Mouse (Mus musculus): Measurements from ENCODE around the gene Olfr44. TPM values are rescaled to one million over a fixed set of nuclear protein-coding genes. Genes with fewer than 3 reads are reported as not detected.

Gene Olfr44
- not detected in 2 replicates for polyA plus RNA-seq (2012; ENCODE audit: low replicate concordance)

DNA sequence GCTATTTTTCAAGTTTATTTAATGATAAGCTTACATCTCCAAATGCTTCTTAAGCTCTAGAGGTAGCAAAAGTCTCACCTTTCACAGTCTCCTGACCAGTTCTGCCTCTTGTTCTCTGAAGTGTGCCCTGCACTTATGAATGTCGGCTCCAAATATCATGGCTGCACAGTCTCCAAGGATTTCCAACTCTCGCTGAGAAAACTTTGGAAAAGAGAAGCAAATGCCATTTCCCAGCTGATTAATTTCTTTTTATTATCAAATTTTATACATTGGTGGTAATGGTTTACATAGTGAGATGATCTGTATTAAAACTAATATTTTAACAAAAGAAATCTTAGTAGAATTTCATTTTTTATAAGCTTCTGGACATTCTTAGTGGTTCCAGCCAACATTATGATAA lies at the start of gene Olfr44:
Olfr44 (minus strand) TSS at position 101 of the 400 bp plus-strand sequence.

DNA sequence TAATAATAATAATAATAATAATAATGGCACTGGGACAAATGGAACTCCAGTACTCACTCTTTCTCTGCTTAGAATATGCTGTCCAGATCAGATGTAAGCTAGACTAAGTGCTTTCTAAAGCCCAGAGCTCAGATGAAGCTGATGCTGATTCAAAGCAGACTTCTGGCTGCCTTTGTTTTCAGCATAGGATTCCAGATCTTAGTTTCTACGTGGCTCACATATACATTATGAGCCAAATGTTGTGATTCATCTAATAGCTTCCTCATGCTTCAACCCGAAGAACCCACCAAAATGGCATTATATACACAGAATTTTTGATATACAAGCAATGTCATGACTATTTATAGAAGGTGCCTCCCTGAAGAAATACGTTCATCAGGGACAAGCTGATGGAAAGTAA lies 21.7 kb upstream of the Olfr44 start, which contains the start of gene Olfr957:
Olfr957 (minus strand) TSS at position 279 of the 400 bp plus-strand sequence.

DNA sequence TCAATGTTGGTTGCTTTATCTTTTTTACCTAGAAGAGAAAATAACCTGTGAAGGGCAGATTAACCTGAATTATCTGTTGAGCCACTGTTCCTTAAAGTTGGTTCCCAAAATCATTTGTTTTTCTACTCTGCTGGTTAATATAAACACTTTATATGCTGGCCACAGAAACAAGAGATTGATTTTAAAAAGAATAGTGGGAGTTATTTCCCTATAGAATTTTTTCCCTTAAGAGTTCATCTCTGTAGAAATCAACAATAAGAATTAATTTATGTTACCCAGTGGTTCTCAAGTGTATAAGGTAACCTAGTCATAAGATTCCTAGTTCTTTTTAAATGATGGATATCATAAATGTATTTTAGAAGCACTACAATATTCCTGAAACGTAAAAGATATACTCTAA lies 22.0 kb downstream of the Olfr44 start, which contains the start of gene Olfr955:
Olfr955 (minus strand) TSS at position 101 of the 400 bp plus-strand sequence.

DNA sequence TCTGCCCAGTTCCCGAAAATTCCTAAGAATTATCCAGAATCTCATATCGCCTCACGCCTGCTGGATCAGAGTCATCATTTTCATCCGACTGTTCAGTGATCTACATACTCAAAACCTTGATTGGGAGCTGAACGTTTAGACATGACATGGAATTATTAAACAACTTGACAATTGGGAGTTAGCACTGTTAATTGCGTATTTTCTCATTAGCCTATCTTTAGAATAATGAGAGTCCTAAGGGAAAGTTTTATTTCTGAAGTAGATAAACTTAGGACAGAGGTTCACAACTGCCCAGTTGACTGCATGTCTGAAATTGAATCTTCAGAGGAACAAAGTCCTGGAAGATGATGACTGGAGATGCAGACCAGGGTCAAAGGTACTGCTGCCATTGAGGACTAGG lies 37.4 kb downstream of the Olfr44 start, which contains the start of gene Olfr954:
Olfr954 (plus strand) TSS at position 301 of the 400 bp plus-strand sequence.

Other genes with a start within 250 kb of the Olfr44 start
- gene Olfr1537, start 244.0 kb downstream of the Olfr44 start, polyA plus RNA-seq (2012; ENCODE audit: low replicate concordance) = not detected in 2 replicates
- not detected in 2 replicates for gene Olfr945, start 217.2 kb downstream of the Olfr44 start, polyA plus RNA-seq (2012; ENCODE audit: low replicate concordance)
- not detected in 2 replicates for gene Olfr948, start 167.9 kb downstream of the Olfr44 start, polyA plus RNA-seq (2012; ENCODE audit: low replicate concordance)
- gene Olfr951, start 106.6 kb downstream of the Olfr44 start, polyA plus RNA-seq (2012; ENCODE audit: low replicate concordance) = not detected in 2 replicates
- not detected in 2 replicates for gene Olfr952, start 66.8 kb downstream of the Olfr44 start, polyA plus RNA-seq (2012; ENCODE audit: low replicate concordance)
- gene Olfr954, start 37.3 kb downstream of the Olfr44 start, polyA plus RNA-seq (2012; ENCODE audit: low replicate concordance) = not detected in 2 replicates
- not detected in 2 replicates for gene Olfr955, start 22.1 kb downstream of the Olfr44 start, polyA plus RNA-seq (2012; ENCODE audit: low replicate concordance)
- not detected in 2 replicates for gene Olfr957, start 21.8 kb upstream of the Olfr44 start, polyA plus RNA-seq (2012; ENCODE audit: low replicate concordance)
- gene Olfr958, start 60.1 kb upstream of the Olfr44 start, polyA plus RNA-seq (2012; ENCODE audit: low replicate concordance) = not detected in 2 replicates
- gene Olfr959, start 81.6 kb upstream of the Olfr44 start, polyA plus RNA-seq (2012; ENCODE audit: low replicate concordance) = not detected in 2 replicates
- gene AW551984, start 110.4 kb upstream of the Olfr44 start, polyA plus RNA-seq (2012; ENCODE audit: low replicate concordance) = not detected in 2 replicates
- gene Olfr148, start 116.7 kb upstream of the Olfr44 start, polyA plus RNA-seq (2012; ENCODE audit: low replicate concordance) = not detected in 2 replicates
- not detected in 2 replicates for gene Olfr960, start 127.4 kb upstream of the Olfr44 start, polyA plus RNA-seq (2012; ENCODE audit: low replicate concordance)
- not detected in 2 replicates for gene Olfr961, start 151.1 kb upstream of the Olfr44 start, polyA plus RNA-seq (2012; ENCODE audit: low replicate concordance)
- not detected in 2 replicates for gene Olfr963, start 173.2 kb upstream of the Olfr44 start, polyA plus RNA-seq (2012; ENCODE audit: low replicate concordance)
- not detected in 2 replicates for gene Olfr149, start 213.1 kb upstream of the Olfr44 start, polyA plus RNA-seq (2012; ENCODE audit: low replicate concordance)
- gene Olfr965, start 217.4 kb upstream of the Olfr44 start, polyA plus RNA-seq (2012; ENCODE audit: low replicate concordance) = not detected in 2 replicates
- not detected in 2 replicates for gene Olfr150, start 237.0 kb upstream of the Olfr44 start, polyA plus RNA-seq (2012; ENCODE audit: low replicate concordance)